In genomic region chr3:107788885-107789284, GRCm38 (mm10) we compare ENCODE assay signal across 20 mouse cellular contexts. TPM values are rescaled to one million over a fixed set of nuclear protein-coding genes. Genes with fewer than 3 reads are reported as not detected.
DNase-seq lines count a peak whose midpoint lies in the region; ATAC-seq and TF ChIP-seq lines count a peak whose summit lies in the region.
"Had no signal": no experiment of that assay in that cellular context is flagged by ENCODE, and none has a peak within 500 bp of the region (broad histone marks: within the 10 kb centered on the region; RNA-seq: fewer than 3 reads in every experiment).

No protein-coding gene starts in this region.

- no peaks in the 10 kb centered on the region for H3K36me3 ChIP-seq in forebrain, embryonic 10.5 days (replicated peaks)
- H3K36me3 ChIP-seq in forebrain, postnatal 0 days (ENCODE audit: insufficient read depth), result no peaks in the 10 kb centered on the region
- H3K36me3 ChIP-seq in limb, embryonic 10.5 days, result no peaks in the 10 kb centered on the region
- H3K36me3 ChIP-seq: heart, embryonic 15.5 days; liver, embryonic 12.5 days had no signal

- peak overlapping the region; percentile 61 for H3K27ac ChIP-seq in forebrain, embryonic 10.5 days
- no peak overlapping the region for H3K27ac ChIP-seq in forebrain, postnatal 0 days (ENCODE audit: low read depth, low read length)
- peak overlapping the region; percentile 80 for H3K27ac ChIP-seq in limb, embryonic 10.5 days
- H3K27ac ChIP-seq: heart, embryonic 15.5 days; liver, embryonic 12.5 days had no signal

- H3K4me1 ChIP-seq in forebrain, embryonic 10.5 days, result peaks cover 60% of the 10 kb centered on the region
- H3K4me1 ChIP-seq in forebrain, postnatal 0 days (ENCODE audit: insufficient read depth), result peaks cover 18% of the 10 kb centered on the region
- peaks cover 59% of the 10 kb centered on the region for H3K4me1 ChIP-seq in limb, embryonic 10.5 days

- no peak for TF ChIP-seq CTCF in forebrain, postnatal 0 days (IDR thresholded peaks at IDR 0.05; ENCODE audit: low read depth)

- ATAC-seq in forebrain, postnatal 0 days, result no peak
- ATAC-seq: inflammation-experienced regulatory T-cells, adult 6 months had no signal

- no peak overlapping the region for H3K4me3 ChIP-seq in forebrain, embryonic 10.5 days
- H3K4me3 ChIP-seq in forebrain, postnatal 0 days (ENCODE audit: low read depth, low read length), result no peak overlapping the region
- no peak overlapping the region for H3K4me3 ChIP-seq in limb, embryonic 10.5 days
- H3K4me3 ChIP-seq: heart, adult 2 months; heart, embryonic 15.5 days; liver, embryonic 12.5 days; megakaryocyte, embryonic 14.5 days had no signal

- no peak overlapping the region for H3K4me2 ChIP-seq in forebrain, postnatal 0 days (ENCODE audit: low read depth)
- H3K4me2 ChIP-seq: heart, embryonic 15.5 days; liver, embryonic 12.5 days had no signal

- H3K9ac ChIP-seq in forebrain, postnatal 0 days, result no peak overlapping the region
- H3K9ac ChIP-seq: heart, embryonic 15.5 days; liver, embryonic 12.5 days had no signal

- DNase-seq in forebrain, embryonic 10.5 days (ENCODE audit: extremely low spot score, low spot score), result no peak
- no peak for DNase-seq in forebrain, postnatal 0 days
- peak; percentile 32 to 45 for DNase-seq in layer of hippocampus, adult 8-10 months (ENCODE audit: low spot score in 2 of 2)
- DNase-seq in layer of hippocampus, adult 9-10 months (ENCODE audit: low spot score), result no peak
- peak; percentile 88 for DNase-seq in brain, adult 2 months (ENCODE audit: low read depth, low spot score)
- no peak for DNase-seq in limb, embryonic 10.5 days (ENCODE audit: low spot score)
- DNase-seq in urinary bladder, postnatal 25 days (ENCODE audit: low spot score), result no peak
- DNase-seq: adrenal gland, postnatal 25 days; B cell, adult 2 months; cerebellum, postnatal 10 days; gastrocnemius, postnatal 25 days; heart, adult 2 months; kidney, adult 2 months; kidney, postnatal 10 days; lung, adult 2 months; thymus, postnatal 4 days had no signal

- peaks cover 31% of the 10 kb centered on the region for H3K27me3 ChIP-seq in forebrain, embryonic 10.5 days (ENCODE audit: poor library complexity, severe bottlenecking)
- no peaks in the 10 kb centered on the region for H3K27me3 ChIP-seq in forebrain, postnatal 0 days (ENCODE audit: insufficient read depth, low read length)
- no peaks in the 10 kb centered on the region for H3K27me3 ChIP-seq in limb, embryonic 10.5 days (ENCODE audit: low read depth, poor library complexity, severe bottlenecking)
- H3K27me3 ChIP-seq: heart, embryonic 15.5 days had no signal

- WGBS in forebrain, embryonic 10.5 days, result 47% methylated on average over 3 of the region's 3 CpGs
- WGBS in forebrain, postnatal 0 days, result 55% methylated on average over 3 of the region's 3 CpGs
- 74% methylated on average over 3 of the region's 3 CpGs for WGBS in limb, embryonic 10.5 days

- H3K9me3 ChIP-seq in forebrain, embryonic 10.5 days, result no peaks in the 10 kb centered on the region
- no peaks in the 10 kb centered on the region for H3K9me3 ChIP-seq in forebrain, postnatal 0 days (ENCODE audit: low read length)
- H3K9me3 ChIP-seq in limb, embryonic 10.5 days (replicated peaks), result no peaks in the 10 kb centered on the region
- H3K9me3 ChIP-seq: heart, embryonic 15.5 days; liver, embryonic 12.5 days; megakaryocyte, embryonic 14.5 days had no signal

RNA-seq across cellular contexts. Expression of gene Csf1, which starts 28.6 kb away (rescaled TPM):
- polyA plus RNA-seq in forebrain, embryonic 10.5 days (2016; fragmentation: Nextera tagmentation; extraction: Ambion mirVana), result 4.6 and 4.8 TPM in 2 replicates
- 6.3 and 11.7 TPM in 2 replicates for total RNA-seq in forebrain, postnatal 0 days (2014; rRNA removed)
- 7.2 and 8.6 TPM in 2 replicates for polyA plus RNA-seq in forebrain, postnatal 0 days (2015; fragmentation: Nextera tagmentation; extraction: Ambion mirVana)
- 10 to 100 TPM; 24.9 to 58.2 (median 39.9) TPM for total RNA-seq in layer of hippocampus, adult 8-10 months (2022)
- polyA plus RNA-seq in limb, embryonic 10.5 days (2016; fragmentation: Nextera tagmentation; extraction: Ambion mirVana), result 3.4 and 4.6 TPM in 2 replicates

Comparison
In these comparisons a context has a peak if more than half of its experiments do, and no peak if none do; other contexts are left out.
1. DNase-seq: peak in layer of hippocampus, adult 8-10 months (2 of 2) and brain, adult 2 months (single experiment); none in forebrain, embryonic 10.5 days (single experiment), forebrain, postnatal 0 days (single experiment), layer of hippocampus, adult 9-10 months (single experiment), limb, embryonic 10.5 days (single experiment) and urinary bladder, postnatal 25 days (single experiment).